Mouse (Mus musculus) forelimb bud, embryonic 11.5 days (tissue): Measurements from ENCODE around the gene Crym.

Experiments used
- DNase-seq: peaks from one replicate; pipeline ENCODE4 v3.0.0-alpha.2; 2012; ENCODE audit warnings: low read depth, low spot score

The Crym gene

GRCm38 (mm10) chr7:120201771-120202170 is at the start of gene Crym:
Gene Crym (minus strand): TSS chr7:120202111.
- peak; percentile 11 for DNase-seq

- no peak for DNase-seq
Measured at GRCm38 (mm10) chr7:120241092-120241491, 39.2 kb upstream of the Crym start.

GRCm38 (mm10) chr7:120228541-120228940 is 26.6 kb upstream of the Crym start:
- no peak for DNase-seq

- no peak for DNase-seq
Measured at GRCm38 (mm10) chr7:120205989-120206388, 4.1 kb upstream of the Crym start.

DNA sequence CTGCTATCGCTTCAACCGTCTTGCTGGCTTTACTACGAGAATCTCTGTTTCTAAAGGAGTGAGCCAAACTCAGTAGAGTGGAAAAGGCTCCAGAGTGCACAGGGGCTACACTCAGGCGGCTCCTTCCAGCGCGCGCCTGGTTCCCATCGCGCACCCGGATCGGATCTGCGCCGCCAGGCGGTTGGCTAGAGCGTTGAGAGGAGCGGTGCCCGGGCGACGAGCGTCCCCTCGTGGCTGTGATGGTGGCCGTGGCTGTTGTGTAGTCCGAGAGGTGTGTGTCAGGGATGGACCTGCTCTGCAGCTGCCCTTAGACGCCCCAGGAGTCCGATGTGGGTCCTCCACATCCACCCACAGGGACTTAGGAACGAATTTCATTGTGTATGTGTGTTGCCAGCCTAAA is 1.9 kb upstream of the Crym start, which contains the start of gene Abca14:
Abca14 (plus strand) TSS at position 173 of the 400 bp plus-strand sequence.
- DNase-seq = peak; percentile 71

DNA sequence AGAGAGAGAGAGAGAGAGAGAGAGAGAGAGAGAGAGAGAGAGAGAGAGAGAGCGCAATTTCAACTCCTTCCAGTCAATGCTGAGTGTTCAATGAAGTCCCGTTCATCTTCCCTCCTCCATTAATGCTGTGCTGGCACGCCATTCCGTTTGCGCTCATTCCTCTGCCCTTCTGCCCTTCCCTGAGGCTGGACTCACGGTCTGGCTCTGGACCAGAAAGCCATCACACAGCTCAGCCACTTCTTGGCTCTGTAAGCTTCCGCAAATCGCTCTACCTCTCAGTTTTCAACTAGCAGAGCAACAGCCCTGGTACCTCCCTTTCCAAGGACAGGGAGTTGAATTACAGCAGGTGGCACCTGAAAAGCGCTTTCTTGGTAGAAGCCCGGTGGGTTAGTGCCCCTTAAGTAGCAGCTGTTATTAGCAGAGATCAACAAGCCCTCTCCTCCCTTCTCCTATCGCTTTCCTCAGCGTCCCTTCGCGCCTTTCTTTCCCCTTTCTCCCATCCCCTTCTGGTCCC is 623 bp downstream of the Crym start:
- DNase-seq = peak; percentile 10

DNA sequence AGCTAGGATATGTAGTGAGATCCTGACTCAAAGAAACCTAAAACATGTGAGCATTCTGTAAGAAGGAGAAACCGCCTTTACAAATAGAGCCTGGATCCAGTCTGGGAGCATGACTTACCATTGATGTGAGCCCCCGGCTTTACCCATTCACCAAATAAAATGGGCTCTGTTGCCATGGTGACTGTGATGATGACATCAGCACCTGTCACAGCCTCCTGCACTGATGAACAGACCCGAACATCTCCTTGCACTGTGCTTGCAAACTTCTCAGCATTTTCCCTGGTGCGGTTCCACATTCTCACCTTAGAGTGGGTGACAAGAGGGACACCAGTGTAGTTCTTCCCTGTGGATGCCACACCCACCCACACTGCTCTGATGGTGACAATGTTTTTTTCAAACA is 6.7 kb downstream of the Crym start:
- no peak for DNase-seq

DNA sequence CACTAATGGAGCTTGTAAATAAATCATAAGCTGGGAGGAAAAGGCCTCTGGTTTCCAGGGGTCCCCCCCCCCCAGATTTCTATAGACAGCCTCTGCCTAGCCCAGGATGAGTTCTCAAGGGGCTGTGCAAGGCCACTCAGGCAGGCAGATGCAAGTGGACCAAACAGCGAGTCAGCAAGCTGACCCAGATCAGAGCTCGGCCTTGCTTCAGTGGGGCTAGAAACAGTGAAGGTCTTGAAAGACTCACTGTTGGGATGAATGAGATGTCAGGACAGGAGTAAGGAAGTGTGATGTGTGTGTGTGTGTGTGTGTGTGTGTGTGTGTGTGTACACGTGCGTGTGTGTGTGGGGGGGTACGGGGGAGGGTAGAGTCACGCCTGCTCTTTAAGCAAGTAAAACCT is 9.1 kb downstream of the Crym start:
- DNase-seq = no peak

DNA sequence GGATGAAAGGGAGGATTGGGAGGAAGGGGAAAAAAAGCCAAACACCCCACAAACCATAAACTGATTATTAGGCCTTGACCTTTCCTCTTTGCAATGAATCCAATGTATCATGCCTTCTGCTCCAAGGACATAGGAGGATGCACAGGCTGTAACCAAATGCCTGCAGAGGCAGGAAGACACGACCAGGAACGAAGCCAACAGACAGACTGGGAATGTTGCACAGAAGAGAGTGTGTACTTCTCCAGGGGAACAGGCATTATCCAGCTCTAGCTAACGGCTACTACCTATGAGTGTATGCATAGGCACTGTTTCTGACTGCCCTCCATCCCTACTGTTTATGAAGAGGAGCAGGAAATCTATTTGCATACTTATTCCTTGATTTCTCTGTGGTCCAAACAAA is 9.7 kb downstream of the Crym start:
- DNase-seq = no peak

- no peak for DNase-seq
Measured at GRCm38 (mm10) chr7:120190150-120190665, 11.7 kb downstream of the Crym start.

- no peak for DNase-seq
Measured at GRCm38 (mm10) chr7:120189369-120190149, 12.4 kb downstream of the Crym start.

- DNase-seq = no peak
Measured at GRCm38 (mm10) chr7:120188946-120189345, 13.0 kb downstream of the Crym start.

GRCm38 (mm10) chr7:120182891-120183290 is 19.0 kb downstream of the Crym start:
- no peak for DNase-seq

DNA sequence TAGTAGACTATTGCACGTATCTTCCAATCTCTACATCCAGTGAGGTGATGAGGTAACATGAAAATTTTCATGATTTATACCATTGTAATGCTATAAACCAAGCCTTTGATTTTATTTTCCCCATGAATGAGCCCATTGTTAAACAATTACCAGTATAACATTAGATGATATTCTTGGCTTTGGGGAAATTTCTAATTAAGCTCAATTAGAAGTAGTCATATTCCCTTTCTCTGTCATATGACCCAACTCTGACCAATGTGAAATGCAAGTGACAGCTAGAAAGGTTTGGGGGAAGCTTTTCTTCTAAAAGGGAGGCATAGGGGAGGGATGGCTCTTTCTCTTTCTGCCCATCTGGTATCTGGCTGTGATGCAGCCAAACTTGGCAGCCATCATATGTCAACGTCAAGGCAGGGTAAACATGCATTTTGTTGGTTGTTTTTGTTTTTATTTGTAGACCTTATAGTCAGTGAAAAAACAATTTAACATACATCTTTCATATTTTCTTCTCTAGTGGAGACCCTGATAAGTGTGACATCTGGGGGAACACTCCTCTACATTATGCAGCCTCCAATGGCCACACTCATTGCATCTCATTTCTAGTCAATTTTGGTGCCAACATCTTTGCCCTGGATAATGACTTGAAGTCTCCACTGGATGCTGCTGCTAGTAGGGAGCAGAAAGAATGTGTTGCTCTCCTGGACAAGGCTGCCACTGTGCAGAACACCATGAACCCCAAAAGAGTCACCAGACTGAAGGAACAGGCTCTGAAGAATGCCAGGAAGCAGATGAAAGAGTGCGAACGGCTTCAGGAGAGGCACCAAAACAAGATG is 20.3 kb downstream of the Crym start:
- no peak for DNase-seq

- DNase-seq = no peak
Measured at GRCm38 (mm10) chr7:120180547-120180946, 21.4 kb downstream of the Crym start.

- no peak for DNase-seq
Measured at GRCm38 (mm10) chr7:120178935-120179334, 23.0 kb downstream of the Crym start.

DNA sequence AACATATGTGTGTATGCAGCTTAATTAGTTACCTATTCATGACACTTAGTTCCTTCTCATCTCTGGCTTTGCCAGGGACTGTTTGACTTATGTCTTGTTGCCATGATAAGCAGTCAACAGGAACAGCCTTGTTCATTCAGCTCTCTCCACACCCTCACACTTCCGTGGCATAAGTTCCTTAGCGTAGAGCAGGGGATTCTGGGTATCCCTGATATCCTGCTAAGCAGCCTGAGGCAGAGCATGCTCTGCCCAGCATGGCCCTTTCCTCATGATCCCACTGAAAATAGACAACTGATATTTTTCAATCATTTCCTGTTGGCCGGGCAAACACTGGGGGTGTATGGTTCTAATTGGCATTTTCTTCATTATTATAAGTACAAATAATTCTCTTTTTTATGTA is 24.3 kb downstream of the Crym start:
- no peak for DNase-seq

GRCm38 (mm10) chr7:120174723-120175504 is 27.0 kb downstream of the Crym start:
- DNase-seq = no peak

DNA sequence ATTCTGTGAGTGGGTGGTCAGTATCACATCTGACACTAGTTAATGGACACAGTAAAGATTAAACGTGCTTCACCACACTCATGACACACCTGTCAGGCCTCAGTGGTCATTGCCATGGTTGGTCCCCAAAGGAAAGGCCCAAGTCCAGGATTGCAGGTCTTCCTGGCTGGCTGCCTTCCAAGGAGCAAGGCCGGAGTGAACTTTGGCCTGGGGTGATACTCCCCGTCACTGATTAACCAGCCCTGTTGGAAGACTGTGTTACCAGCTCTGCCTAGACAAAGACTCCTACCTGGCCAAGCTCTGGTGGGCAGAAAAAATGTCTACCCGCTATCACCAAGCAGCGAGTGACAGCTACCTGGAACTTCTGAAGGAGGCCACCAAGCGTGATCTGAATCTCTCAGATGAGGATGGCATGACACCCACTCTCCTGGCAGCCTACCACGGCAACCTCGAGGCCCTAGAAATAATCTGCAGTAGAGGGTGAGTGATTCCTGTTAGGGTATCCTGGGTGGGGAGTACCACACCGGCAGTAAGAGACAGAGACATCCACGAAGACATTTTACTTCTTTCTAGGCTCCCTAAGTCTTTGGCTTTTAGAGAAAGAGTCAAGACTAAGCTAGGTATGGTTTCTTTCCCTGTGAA is 28.2 kb downstream of the Crym start, which contains the start of gene Anks4b:
Anks4b (plus strand) TSS at position 256 of the 642 bp plus-strand sequence.
- DNase-seq = no peak

DNA sequence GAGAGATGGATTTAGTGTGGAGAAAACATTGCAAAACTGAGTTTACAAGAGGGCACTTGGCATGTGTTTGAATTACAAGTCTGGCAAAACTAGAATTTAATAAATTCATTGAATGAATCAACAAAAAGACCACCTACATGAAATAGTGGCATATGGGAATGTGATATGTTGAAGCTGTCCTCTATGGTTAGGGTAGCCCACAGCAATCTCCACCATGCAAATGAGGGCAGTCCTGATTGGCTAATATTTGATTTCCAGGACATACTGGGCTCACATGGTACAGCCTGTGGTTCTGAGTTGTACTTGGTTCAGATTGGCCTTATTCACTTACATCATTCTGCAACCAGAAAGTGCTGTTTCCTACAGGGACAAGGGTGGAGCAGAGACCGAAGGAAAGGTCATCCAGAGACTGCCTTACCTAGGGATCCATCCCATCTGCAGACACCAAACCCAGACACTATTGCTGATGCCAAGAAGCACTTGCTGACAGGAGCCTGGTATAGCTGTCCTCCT is 29.7 kb downstream of the Crym start:
- no peak for DNase-seq
